Mouse (Mus musculus): ENCODE measurements around the gene Lrrc4.

GRCm38 (mm10) chr6:28669251-28669650, 162.3 kb downstream of the Lrrc4 start:
- no peak for TF ChIP-seq CTCF (conservative IDR thresholded peaks at IDR 0.05; ENCODE audit: low read length)
- no peak for TF ChIP-seq POU5F1 (IDR thresholded peaks at IDR 0.05; ENCODE audit: borderline replicate concordance, low read length)
- TF ChIP-seq NANOG (IDR thresholded peaks at IDR 0.05; ENCODE audit: borderline replicate concordance, low read length), result no peak
